Mouse (Mus musculus) monocyte, adult 5-6 weeks (primary cell): ENCODE measurements around the gene Vamp8. TPM values are rescaled to one million over a fixed set of nuclear protein-coding genes. Genes with fewer than 3 reads are reported as not detected.

Experiments used
- ATAC-seq: fragments of 153-309, 156-312 bp; replicated peaks from 2 replicates; pipeline ENCODE4 v1.8.0; 2017; ENCODE audit warnings: mild to moderate bottlenecking; ENCODE audit not compliant: low TSS enrichment, insufficient number of reproducible peaks, severe bottlenecking, poor library complexity, low FRiP score
- total RNA-seq: library from RNA; stranded (forward); fragments of 200-1000, 200-491, 200-594 nt; gene quantifications from 3 replicates; pipeline ENCODE4 v1.2.3, GENCODE M21; 2017

The Vamp8 gene
- 202 to 246 TPM (median 207 TPM) in 3 replicates for total RNA-seq

GRCm38 (mm10) chr6:72389941-72390771 is at the start of gene Vamp8:
Gene Vamp8, minus strand, starts transcription at chr6:72390703.
- peak; percentile 87 for ATAC-seq

- ATAC-seq = peak; percentile 64
Observed at GRCm38 (mm10) chr6:72439355-72440185, 49.1 kb upstream of the Vamp8 start, which contains the start of gene Mat2a. Gene Mat2a, minus strand, starts transcription at chr6:72439558.

- ATAC-seq = peak; percentile 83
Observed at GRCm38 (mm10) chr6:72438862-72439354, 48.4 kb upstream of the Vamp8 start.

- ATAC-seq = no peak
Observed at GRCm38 (mm10) chr6:72438226-72438625, 47.7 kb upstream of the Vamp8 start.

GRCm38 (mm10) chr6:72432153-72432552 is 41.6 kb upstream of the Vamp8 start:
- ATAC-seq = no peak

GRCm38 (mm10) chr6:72430989-72431921 is 40.8 kb upstream of the Vamp8 start:
- ATAC-seq = no peak

- ATAC-seq = no peak
Observed at GRCm38 (mm10) chr6:72429061-72429842, 38.7 kb upstream of the Vamp8 start.

- peak; percentile 65; the same call in 1 of the 2 replicates for ATAC-seq
Observed at GRCm38 (mm10) chr6:72428036-72428435, 37.5 kb upstream of the Vamp8 start.

GRCm38 (mm10) chr6:72425646-72426045 is 35.1 kb upstream of the Vamp8 start:
- ATAC-seq = no peak

GRCm38 (mm10) chr6:72420901-72421300 is 30.4 kb upstream of the Vamp8 start:
- no peak for ATAC-seq

- ATAC-seq = no peak
Observed at GRCm38 (mm10) chr6:72419806-72420205, 29.3 kb upstream of the Vamp8 start.

GRCm38 (mm10) chr6:72418279-72418678 is 27.8 kb upstream of the Vamp8 start:
- no peak for ATAC-seq

- ATAC-seq = no peak
Observed at GRCm38 (mm10) chr6:72415964-72416772, 25.7 kb upstream of the Vamp8 start.

- no peak for ATAC-seq
Observed at GRCm38 (mm10) chr6:72415181-72415580, 24.7 kb upstream of the Vamp8 start.

- ATAC-seq = peak; percentile 94
Observed at GRCm38 (mm10) chr6:72414076-72414756, 23.7 kb upstream of the Vamp8 start, which contains the start of gene Ggcx. Gene Ggcx, plus strand, starts transcription at chr6:72414308.

GRCm38 (mm10) chr6:72410518-72410917 is 20.0 kb upstream of the Vamp8 start:
- ATAC-seq = peak; percentile 10; the same call in 1 of the 2 replicates
